Mouse (Mus musculus) right cerebral cortex, adult 18-20 months (tissue): ENCODE results near the gene Stat5b.

Experiments used
- DNase-seq: peaks from one replicate; pipeline ENCODE4 v3.0.0; 2022; ENCODE audit warnings: mixed read lengths

Gene Stat5b

GRCm38 (mm10) chr11:100850038-100850777, at the start of gene Stat5b:
Gene Stat5b (minus strand): TSS chr11:100850724.
- peak; percentile 72 for DNase-seq

- no peak for DNase-seq
These were observed 48.1 kb upstream of the Stat5b start for GRCm38 (mm10) chr11:100898441-100899199.

GRCm38 (mm10) chr11:100897294-100898231, 47.0 kb upstream of the Stat5b start:
- peak; percentile 60 for DNase-seq

GRCm38 (mm10) chr11:100896078-100896477, 45.6 kb upstream of the Stat5b start:
- DNase-seq = no peak

GRCm38 (mm10) chr11:100894146-100894918, 43.8 kb upstream of the Stat5b start:
- no peak for DNase-seq

- DNase-seq = peak; percentile 84
These were observed 43.0 kb upstream of the Stat5b start for GRCm38 (mm10) chr11:100893482-100893881.

- no peak for DNase-seq
These were observed 41.9 kb upstream of the Stat5b start for GRCm38 (mm10) chr11:100892435-100892834.

GRCm38 (mm10) chr11:100891256-100892123, 41.0 kb upstream of the Stat5b start:
- no peak for DNase-seq

GRCm38 (mm10) chr11:100890481-100890880, 40.0 kb upstream of the Stat5b start:
- no peak for DNase-seq

- DNase-seq = no peak
These were observed 37.9 kb upstream of the Stat5b start for GRCm38 (mm10) chr11:100888348-100888820.

GRCm38 (mm10) chr11:100887764-100888163, 37.2 kb upstream of the Stat5b start:
- no peak for DNase-seq

- no peak for DNase-seq
These were observed 36.7 kb upstream of the Stat5b start for GRCm38 (mm10) chr11:100887236-100887635.

GRCm38 (mm10) chr11:100886188-100886740, 35.7 kb upstream of the Stat5b start:
- DNase-seq = no peak

- DNase-seq = no peak
These were observed 34.9 kb upstream of the Stat5b start for GRCm38 (mm10) chr11:100885472-100885871.

GRCm38 (mm10) chr11:100883640-100884039, 33.1 kb upstream of the Stat5b start:
- DNase-seq = no peak

GRCm38 (mm10) chr11:100879321-100880078, 29.0 kb upstream of the Stat5b start:
- no peak for DNase-seq

GRCm38 (mm10) chr11:100875761-100876160, 25.2 kb upstream of the Stat5b start:
- no peak for DNase-seq

- no peak for DNase-seq
These were observed 20.4 kb upstream of the Stat5b start for GRCm38 (mm10) chr11:100870968-100871350.

GRCm38 (mm10) chr11:100870256-100870967, 19.9 kb upstream of the Stat5b start:
- DNase-seq = peak; percentile 26
